Mouse (Mus musculus) right cerebral cortex, postnatal 14 days (tissue): ENCODE measurements at regions not wholly inside any gene's neighbourhood (a gene's known extent, or its start where the extent isn't known, plus 50 kb on each side); places are given as distances from the start of the nearest gene placed in this dataset.

Source experiments
- DNase-seq: peaks from one replicate; pipeline ENCODE4 v3.0.0; 2022

DNA sequence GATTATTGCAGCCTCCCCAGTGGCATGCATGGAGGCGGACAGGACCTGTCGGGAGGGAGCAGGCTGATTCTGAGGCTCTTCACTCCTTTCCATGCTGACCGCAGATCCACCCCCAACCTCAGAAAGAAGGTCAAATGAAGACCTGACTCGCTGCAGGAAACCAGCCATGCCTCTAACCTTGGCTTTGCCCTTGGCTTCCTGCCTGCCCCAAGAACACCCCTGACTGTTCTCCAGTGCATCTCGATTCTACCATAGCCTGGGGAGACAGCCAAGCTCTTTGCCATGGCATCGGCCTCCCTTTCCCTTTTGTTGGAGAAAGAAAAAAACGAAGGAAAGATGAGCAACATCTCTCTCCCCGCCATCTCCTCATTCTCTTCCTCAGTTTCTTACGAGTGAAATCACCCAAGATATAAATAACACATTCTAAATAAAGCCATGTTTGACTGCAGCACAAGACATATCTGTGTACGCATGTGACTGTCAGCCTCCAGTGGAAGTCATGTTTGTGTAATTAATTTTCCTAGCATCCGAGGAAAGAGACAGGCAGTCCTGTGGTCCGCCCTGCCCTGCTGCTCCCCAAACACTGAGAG lies 102.4 kb upstream of the Sdk1 start:
- DNase-seq: no peak

DNA sequence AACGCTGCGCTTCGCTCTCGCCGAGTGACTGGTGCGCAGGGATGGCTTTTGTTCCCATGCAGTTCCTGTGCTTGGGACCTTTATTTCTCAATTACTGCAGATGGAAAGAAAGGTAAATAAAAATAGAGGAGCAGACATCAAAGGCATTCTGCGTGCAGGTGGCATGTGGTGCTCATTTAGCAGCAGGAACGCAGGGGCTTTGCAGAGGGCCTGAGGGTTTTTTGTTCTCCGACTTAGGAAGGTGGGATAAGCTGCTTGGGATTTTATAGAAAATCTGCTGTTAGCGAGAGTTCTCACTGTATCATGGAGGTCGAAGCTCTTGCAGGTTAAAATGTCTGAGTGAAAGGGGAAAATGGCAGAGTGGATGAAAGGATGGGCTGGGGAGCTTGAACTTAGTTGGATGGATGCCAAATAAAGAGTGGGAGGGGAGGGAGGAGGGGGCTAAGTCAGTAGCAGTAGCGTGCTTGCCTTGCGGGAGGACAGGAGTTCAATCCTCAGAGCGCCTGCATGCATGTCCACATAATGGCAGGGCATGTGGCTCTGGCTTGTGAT lies 101.9 kb upstream of the Sdk1 start:
- DNase-seq: no peak

DNA sequence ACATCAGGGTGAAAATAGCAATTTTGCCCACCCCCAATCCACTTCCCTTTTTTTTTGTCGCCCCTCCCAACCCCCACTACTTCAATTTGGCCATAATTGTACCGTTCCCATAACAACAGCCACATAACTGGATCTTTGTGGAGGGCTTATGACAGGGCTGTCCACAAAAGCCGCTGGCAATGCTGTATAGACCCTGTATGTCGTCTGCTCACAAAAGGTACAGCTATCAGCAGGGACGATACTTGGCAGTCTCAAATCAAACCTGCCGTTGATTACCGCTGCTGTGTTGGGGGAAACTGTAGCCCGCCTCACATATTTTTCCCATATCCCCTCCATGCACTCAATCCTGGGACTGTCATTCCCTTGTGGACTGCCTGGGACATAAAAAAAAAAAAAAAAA lies 80.9 kb upstream of the Sdk1 start:
- no peak for DNase-seq

DNA sequence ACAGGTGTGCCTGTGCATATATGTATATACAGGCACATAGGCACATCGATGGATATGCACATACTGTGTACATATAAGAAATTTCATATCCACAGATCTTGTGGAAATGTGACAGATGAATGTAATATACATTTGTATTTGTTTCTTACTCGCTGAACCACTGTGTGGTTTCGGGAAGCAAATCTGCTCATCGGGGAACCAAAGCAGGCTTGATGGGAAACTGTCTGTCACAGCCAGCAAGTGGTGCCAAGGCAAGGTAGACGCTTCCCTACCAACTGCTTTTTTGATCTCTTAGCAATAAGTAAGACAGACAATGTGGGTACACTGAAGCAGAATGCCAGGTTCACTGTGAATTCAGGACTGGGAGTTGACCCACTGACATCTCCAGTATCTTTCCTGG lies 80.3 kb upstream of the Sdk1 start:
- DNase-seq: no peak

DNA sequence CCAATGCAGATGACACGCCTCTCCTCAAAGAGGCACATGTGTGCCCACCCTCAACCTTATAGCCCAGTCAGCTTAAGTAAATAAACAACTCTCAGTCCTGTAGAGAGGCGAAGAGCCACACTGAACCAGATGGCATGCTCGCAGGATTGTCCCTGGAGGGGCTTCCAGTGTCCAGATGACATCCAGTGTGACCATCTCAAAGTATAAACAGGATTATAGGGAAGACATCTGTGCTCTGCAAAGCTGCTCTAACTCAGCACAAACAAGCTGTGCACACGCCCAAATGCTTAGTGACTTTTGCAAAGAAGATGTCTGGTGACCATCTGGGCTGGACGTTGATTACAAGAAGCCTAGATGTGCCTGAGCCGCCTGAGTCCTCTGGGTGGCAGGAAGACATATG lies 58.8 kb upstream of the Sdk1 start:
- no peak for DNase-seq

DNA sequence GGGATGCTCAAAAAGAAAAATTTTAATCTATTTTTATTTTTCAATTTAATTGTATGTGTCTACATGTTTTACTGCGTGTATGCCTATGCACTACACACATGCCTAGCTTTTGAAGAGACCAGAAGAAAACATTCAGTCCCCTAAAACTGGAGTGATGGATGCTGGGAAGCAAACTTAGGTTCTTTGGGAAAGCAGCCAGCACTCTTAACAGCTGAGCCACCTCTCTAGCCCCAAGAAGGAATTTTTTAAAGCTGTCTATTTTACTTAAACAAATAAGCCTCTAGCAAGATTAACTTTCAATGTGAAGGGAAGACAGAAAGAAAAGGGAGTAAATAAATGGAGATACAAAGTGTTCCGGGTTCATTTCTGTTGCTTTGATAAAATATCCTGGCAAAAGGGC lies 52.3 kb upstream of the Sdk1 start:
- no peak for DNase-seq
